Mouse (Mus musculus) midbrain, embryonic 10.5 days (tissue): ENCODE measurements at regions not wholly inside any gene's neighbourhood (a gene's known extent, or its start where the extent isn't known, plus 50 kb on each side); places are given as distances from the start of the nearest gene placed in this dataset.
"Not testable (repeated sequence)": the region's sequence is repeated elsewhere in the genome, so short reads cannot be mapped to it uniquely, and the experiment has no call there.

ENCODE experiments used
- DNase-seq: peaks from one replicate; pipeline ENCODE4 v3.0.0-alpha.2; 2017; ENCODE audit warnings: low spot score
- H3K27ac ChIP-seq: fragments of 300-500 bp; sonication (generic); replicated peaks from 2 replicates; pipeline ENCODE4 v1.5.1; 2016; ENCODE audit warnings: mild to moderate bottlenecking
- H3K27me3 ChIP-seq: fragments of 300-500 bp; sonication (generic); 2 replicates; pipeline ENCODE4 v1.6.1; 2016; ENCODE audit warnings: low read depth, mild to moderate bottlenecking; ENCODE audit not compliant: poor library complexity, severe bottlenecking
- H3K36me3 ChIP-seq: fragments of 300-500 bp; sonication (generic); 2 replicates; pipeline ENCODE4 v1.6.1; 2016; ENCODE audit warnings: mild to moderate bottlenecking, moderate library complexity
- H3K4me1 ChIP-seq: fragments of 300-500 bp; sonication (generic); 2 replicates; pipeline ENCODE4 v1.6.1; 2016
- H3K4me3 ChIP-seq: fragments of 300-500 bp; sonication (generic); 2 replicates; pipeline ENCODE4 v1.5.1; 2016; ENCODE audit warnings: mild to moderate bottlenecking, moderate library complexity
- H3K9me3 ChIP-seq: fragments of 300-500 bp; sonication (generic); replicated peaks from 2 replicates; pipeline ENCODE4 v1.6.1; 2016; ENCODE audit warnings: mild to moderate bottlenecking
- WGBS: fragments of 180-500 bp; shearing (Covaris S2); methylation state at CpG from one replicate; pipeline ENCODE4 v1.1.7; 2016; 5-methylcytosine and 5-hydroxymethylcytosine counted together

- peak overlapping the region; percentile 49 for H3K4me3 ChIP-seq
- WGBS, result 1% methylated on average over 30 of the region's 39 CpGs
- peak; percentile 75 for DNase-seq
- H3K27ac ChIP-seq, H3K9me3 ChIP-seq, H3K27me3 ChIP-seq, H3K36me3 ChIP-seq, H3K4me1 ChIP-seq: not testable (repeated sequence)
Measured at GRCm38 (mm10) chr12:20614766-20615165, 375.5 kb upstream of the Asap2 start.
